Mouse (Mus musculus): ENCODE measurements around the gene Fcgr3.
"Not testable (repeated sequence)": the region's sequence is repeated elsewhere in the genome, so short reads cannot be mapped to it uniquely, and the experiment has no call there.

The Fcgr3 gene

GRCm38 (mm10) chr1:171064491-171065242 lies at the start of gene Fcgr3:
Gene Fcgr3, minus strand, starts transcription at chr1:171064935.
- DNase-seq, result peak; percentile 72

- peak; percentile 93 for DNase-seq
Measured at GRCm38 (mm10) chr1:171113873-171114299, 49.2 kb upstream of the Fcgr3 start, which contains the start of gene Cfap126. Gene Cfap126, plus strand, starts transcription at chr1:171113918.

- DNase-seq, result no peak
Measured at GRCm38 (mm10) chr1:171112986-171113385, 48.3 kb upstream of the Fcgr3 start.

DNA sequence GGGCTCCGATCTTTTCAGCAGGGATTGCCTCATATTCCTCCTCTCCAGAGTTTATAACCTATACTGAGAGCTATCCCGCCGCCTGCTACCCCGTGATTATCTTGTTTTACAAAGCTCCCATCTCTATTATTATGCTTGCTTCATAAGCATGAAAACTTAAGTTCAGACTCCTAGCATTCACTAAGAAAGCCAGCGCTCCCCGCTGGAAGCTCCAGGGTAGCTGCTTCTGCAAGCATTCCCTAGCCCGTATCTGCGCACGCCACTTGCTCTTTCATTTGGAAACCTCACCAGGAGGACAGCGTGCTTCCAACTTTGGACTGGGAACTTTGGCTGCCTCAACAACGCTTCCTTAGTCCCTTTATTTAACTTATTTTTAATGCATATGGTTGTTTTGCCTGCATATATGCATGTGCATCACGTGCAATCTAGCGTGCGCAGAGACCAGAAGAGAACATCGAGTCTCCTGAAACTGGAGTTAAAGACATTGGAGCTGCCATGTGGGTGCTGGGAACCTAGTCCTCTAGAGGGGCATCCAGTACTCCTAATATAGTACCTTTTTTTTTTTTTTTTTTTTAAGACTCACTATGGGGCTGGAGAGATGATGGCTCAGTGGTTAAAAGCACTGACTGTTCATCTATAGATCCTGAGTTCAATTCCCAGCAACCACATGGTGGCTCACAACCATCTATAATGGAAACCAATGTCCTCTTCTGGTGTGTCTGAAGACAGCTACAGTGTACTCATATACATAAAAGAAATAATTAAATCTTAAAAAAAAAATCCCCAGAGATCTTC lies 47.2 kb upstream of the Fcgr3 start:
- peak; percentile 70 for DNase-seq

DNA sequence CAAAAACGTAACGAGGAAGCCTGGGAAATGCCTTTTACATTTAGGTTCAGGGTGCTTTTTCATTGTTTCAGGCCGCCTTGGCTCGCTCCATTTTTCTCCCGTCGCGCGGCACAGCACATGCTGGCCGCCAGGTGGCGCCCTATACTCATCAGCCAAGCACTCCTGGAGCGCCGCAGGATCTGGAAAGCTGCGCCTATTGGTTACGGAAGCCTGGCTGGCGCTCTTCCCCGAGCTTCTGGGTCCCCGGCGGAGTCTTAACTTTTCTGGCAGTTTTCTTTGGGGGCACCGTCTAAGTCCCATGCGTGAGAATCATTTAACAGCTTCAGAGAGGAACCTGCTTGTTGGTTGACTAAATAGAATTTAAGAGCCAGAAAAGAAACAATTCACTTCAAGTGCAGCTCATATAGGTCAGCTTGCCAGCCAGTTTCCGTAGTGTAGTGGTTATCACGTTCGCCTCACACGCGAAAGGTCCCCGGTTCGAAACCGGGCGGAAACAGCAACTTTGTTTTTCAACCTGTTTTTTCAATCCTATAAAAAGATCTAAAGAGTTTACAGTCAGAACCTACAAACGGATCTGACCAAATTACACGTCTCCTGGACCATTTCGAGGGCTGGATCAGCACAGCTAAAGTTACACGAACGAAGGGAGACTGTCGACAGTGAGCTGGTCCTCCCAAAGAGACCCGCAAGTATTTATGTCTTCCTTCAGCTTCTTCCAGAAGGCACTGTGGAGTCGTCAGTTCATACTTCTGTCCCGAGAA lies 46.5 kb upstream of the Fcgr3 start:
- DNase-seq, result peak; percentile 97

DNA sequence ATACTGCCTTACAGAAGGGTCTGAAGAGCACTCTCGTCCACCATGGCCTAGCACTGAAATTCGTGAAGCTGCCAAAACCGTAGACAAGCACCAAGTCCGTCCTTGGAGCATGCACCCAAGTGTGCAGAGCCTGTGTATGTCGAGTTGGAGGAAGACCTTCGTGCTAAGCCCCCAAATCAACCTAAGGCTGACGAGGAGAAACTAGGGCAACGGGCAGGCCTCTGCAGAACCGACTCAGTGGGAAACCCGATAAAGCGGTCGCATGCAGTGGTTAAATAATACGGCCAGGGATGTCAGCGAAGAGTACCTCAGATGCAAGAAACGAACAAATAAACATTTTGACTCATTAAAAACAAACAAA lies 45.9 kb upstream of the Fcgr3 start:
- no peak for DNase-seq

DNA sequence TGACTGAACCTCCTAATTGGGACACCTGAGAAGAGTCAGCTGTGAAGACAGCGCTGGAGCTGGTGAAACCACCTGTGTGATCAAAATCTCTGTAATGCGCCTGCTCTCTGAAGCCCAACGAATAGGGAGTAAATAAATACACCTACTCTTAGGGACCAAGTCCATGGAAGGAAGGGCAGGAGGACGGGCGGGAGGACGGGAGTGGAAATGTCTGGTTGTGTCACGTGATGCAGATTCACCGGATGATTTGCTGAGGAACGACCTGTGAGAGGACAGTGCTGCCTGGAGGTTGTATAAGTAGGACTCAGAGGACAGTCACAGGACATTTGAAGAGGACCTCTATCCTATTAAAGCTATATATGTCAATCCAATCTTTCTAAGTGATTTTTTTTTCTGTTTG lies 44.9 kb upstream of the Fcgr3 start:
- DNase-seq, result peak; percentile 47

- DNase-seq, result no peak
Measured at GRCm38 (mm10) chr1:171105226-171105625, 40.5 kb upstream of the Fcgr3 start.

DNA sequence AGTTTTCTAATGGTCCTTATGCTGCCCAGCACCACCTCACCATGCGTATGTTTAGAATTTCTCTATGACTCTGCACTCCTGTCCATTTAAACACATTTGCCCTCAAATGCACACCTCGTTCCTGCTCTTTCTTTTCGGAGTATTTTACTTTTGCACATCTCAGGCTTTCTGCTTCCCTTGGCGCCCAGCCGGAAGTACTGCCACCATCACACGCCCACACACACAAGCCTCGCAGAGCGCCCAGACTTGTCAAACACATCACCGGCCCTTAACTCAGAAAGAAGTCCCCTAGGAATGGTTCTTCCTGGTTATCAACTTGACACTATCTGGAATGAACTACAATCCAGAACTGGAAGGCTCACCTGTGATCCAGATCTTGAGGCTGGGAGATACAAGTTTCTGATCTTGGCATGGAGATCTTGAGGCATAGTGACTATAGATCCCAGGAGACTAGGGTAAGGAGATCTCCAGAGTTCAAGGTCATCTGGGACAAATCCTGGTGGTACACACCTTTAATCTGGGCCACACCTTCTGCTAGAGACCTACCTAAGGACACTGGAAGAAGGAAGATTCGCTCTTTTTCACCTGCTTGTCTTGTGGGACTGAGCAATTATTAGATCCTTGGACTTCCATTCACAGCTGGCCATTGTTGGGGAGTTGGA lies 38.6 kb upstream of the Fcgr3 start:
- no peak for DNase-seq

DNA sequence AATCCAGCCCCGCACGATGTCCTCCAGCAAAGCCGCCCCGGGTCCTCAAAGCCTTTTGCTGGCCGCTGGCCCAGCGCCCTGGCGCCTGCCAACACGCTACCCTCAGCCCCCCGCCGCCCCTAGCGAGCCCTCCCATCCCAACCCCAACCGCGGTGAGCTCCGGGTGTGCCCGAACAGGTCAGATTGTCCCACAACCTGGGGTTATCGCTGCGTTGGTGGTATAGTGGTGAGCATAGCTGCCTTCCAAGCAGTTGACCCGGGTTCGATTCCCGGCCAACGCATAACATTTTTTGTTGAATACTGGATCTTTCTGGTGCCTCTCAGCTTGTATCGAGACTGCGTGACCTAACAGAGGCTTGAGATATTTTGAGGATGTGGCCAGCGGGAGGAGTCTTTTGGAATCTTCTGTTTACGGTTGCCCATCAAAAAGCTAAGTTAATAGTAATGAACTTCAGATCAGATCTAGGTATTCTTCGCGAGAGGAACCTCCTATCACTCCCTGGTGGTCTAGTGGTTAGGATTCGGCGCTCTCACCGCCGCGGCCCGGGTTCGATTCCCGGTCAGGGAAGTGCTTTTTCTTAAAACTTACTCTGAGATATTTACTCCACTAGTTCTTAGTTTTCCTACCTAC lies 37.9 kb upstream of the Fcgr3 start:
- DNase-seq, result peak; percentile 91

DNA sequence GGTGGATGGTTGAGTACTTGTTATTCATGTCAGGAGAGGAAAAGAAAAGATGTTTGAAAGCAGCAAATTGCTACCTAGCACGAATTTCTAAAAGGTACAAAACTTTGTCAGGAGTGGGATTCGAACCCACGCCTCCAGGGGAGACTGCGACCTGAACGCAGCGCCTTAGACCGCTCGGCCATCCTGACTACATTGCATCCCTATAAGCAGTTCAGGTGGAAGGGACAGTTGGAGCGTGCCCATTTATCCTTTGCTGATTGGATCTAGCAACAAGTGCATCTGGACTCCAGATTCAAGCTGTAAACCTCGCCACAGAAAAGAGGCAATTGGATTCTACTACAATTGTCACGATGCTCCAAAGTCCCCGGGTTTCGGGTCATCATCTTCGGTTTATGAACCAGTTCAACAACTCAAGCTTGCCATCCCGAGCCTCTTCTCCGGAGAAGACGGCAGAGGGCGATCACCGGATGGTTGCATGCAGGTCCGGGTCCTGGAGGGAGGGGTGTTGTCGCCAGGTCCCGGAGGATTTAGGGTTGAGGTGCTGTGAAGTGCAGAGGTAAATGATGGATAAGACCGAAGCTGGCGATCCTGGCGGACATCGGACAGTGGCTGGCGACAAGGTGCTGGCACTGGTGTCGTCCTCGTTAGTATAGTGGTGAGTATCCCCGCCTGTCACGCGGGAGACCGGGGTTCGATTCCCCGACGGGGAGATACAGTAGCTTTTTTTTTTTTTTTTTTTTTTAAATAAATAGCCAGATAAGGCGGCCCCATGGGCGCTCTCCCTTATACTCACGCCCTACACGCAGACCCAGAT lies 37.2 kb upstream of the Fcgr3 start:
- DNase-seq, result peak; percentile 86

DNA sequence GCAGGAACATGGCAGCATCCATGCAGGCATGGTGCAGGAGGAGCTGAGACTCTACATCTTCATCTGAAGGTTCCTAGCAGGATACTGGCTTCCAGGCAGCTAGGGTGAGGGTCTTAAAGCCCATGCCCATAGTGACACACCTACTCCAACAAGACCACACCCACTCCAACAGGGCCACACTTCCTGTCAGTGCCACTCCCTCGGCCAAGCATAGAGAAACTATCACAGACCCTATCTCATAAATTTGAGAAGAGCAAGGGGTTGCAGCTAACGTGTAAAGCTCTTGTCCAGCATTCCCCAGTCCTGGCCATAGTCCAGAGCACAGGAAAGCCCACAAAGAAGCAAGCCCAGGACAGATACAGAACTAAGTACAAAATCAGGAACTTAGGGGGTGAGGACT lies 36.3 kb upstream of the Fcgr3 start:
- DNase-seq, result no peak

DNA sequence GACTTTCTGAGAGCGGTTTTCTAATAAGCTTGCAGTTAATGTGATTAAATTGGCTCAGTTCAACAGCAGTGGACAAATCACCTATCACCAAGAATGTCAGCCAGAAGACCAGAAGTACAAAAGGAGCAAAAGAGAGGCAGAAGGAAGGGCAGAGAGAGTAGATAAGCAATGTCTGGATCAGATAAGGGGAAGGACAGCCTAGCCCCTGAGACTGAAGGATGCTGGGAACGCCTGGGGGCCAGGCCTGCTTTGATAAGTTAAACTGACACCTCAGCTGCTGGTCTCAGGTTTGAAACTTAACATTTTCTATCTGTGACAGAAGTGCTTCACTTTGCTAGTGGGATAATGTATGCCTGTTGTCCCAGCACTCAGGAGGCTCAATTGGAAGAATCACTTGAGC lies 32.9 kb upstream of the Fcgr3 start:
- DNase-seq, result no peak

GRCm38 (mm10) chr1:171097136-171097535 lies 32.4 kb upstream of the Fcgr3 start:
- no peak for DNase-seq

- DNase-seq, result no peak
Measured at GRCm38 (mm10) chr1:171096110-171096964, 31.6 kb upstream of the Fcgr3 start.

DNA sequence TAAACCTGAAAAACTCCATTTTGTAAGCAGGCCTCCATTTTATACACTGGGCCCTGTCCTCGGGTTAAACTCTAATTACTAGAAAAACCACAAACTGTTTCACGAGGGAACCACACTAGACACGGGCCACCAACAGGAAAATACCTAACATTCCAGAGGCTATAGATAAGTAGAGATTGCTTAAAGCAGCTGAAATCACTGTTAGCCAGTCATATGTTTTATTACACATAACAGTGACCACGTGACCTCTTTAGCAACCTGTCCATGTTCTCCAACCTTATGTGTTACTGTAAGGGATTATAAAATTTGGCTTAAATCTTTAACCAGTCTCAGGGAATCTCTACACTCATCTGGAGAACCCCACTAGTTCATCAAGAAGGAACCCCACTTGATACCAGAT lies 29.7 kb upstream of the Fcgr3 start:
- no peak for DNase-seq

DNA sequence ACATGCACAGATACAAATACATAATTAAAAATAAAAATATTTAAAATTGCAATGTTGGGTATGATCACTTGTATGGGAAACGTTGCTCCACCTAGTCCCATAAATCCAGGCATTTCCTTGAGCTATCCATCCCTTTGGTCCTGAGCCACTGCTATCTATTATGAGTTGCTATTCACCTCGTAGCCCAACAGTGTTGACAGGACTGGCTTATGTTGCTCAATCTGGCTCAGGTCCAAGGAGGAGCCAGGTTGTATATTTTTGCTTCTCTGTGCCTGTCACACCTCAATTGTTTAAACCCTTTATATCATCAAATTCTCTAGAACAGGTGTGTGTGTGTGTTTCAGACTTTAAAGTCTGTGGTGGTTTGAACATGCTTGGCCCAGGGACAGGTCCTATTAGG lies 26.0 kb upstream of the Fcgr3 start:
- DNase-seq, result no peak

- DNase-seq, result no peak
Measured at GRCm38 (mm10) chr1:171089891-171090290, 25.2 kb upstream of the Fcgr3 start.

DNA sequence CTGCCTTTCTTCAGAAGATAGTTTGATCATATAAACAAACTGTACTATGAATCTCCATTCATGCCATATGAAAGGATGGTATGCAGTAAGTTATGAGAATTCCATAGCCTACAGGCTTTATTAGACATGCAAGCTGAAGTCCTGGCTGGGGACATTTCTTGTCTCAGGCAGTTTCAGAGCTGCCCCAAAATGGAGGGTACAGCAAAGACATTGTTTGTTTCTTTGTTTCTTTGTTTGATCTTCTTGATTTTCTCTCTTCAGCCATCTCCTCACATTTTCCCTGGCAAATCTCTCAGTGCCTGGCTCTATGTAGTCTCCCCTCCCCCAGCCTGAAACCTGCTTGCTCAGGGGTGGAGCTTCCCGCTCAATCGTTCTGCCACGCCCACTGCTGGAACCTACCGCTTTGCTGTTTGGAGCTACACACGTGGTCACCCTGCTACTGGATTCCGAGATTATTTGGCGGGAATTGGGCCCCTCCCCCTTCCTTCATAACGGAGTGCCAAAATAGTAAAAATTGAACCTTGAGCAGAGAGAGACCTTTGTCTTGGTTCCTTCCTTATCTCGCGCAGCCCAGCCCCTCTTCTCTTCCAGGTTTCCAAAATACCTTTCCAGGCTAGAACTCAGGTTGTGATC lies 23.6 kb upstream of the Fcgr3 start:
- not testable (repeated sequence) for DNase-seq

DNA sequence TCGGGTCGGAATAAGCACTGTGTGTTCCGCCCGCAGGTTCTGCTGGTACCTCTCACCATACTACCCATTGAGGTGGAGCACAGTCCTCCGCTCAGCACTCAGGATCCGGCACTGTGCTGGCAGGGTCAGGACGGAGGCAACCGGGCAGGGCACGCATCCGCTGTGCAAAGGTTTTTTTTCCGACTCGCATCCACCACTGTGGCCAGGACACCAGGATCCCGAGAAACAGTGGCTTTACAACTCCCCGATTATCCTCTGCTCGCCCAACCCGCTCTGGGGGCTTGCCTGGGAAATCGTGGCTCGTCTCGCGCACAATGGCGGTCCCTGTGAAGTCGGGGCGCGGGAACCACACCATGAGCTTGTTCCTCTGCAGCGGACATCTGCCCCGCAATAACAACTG lies 21.0 kb upstream of the Fcgr3 start:
- no peak for DNase-seq

Data from kidney, adult 9 months (tissue).